Mouse (Mus musculus) embryonic facial prominence, embryonic 13.5 days (tissue): ENCODE data around the gene Myt1. TPM values are rescaled to one million over a fixed set of nuclear protein-coding genes. Genes with fewer than 3 reads are reported as not detected.
A peak's percentile ranks its signal among the peaks of the same experiment; 100 is the strongest.
"Not testable (repeated sequence)": the region's sequence is repeated elsewhere in the genome, so short reads cannot be mapped to it uniquely, and the experiment has no call there.

ENCODE experiments used
- ATAC-seq: fragments of 200-750 bp; cut with Nextera tagmentation; 2 replicates; pipeline ENCODE4 v1.8.0; 2017; ENCODE audit warnings: low read depth; ENCODE audit not compliant: insufficient number of reproducible peaks, insufficient read depth, low FRiP score, low TSS enrichment
- H3K27ac ChIP-seq: fragments of 300-500 bp; sonication (generic); 2 replicates; pipeline ENCODE4 v1.5.1; 2015; ENCODE audit warnings: moderate library complexity, mild to moderate bottlenecking, inconsistent platforms
- H3K27me3 ChIP-seq: fragments of 300-500 bp; sonication (generic); 2 replicates; pipeline ENCODE4 v1.6.1; 2015; ENCODE audit warnings: mild to moderate bottlenecking, inconsistent platforms
- H3K36me3 ChIP-seq: fragments of 300-500 bp; sonication (generic); 2 replicates; pipeline ENCODE4 v1.6.1; 2015; ENCODE audit warnings: mild to moderate bottlenecking, inconsistent platforms
- H3K4me1 ChIP-seq: fragments of 300-500 bp; sonication (generic); 2 replicates; pipeline ENCODE4 v1.6.1; 2015; ENCODE audit warnings: inconsistent platforms
- H3K4me2 ChIP-seq: fragments of 300-500 bp; sonication (generic); 2 replicates; pipeline ENCODE4 v1.6.1; 2015; ENCODE audit warnings: moderate library complexity, mild to moderate bottlenecking, inconsistent platforms
- H3K4me3 ChIP-seq: fragments of 300-500 bp; sonication (generic); 2 replicates; pipeline ENCODE4 v1.5.1; 2015; ENCODE audit warnings: mild to moderate bottlenecking, inconsistent platforms
- H3K9ac ChIP-seq: fragments of 300-500 bp; sonication (generic); 2 replicates; pipeline ENCODE4 v1.6.1; 2015; ENCODE audit warnings: mild to moderate bottlenecking, inconsistent platforms
- H3K9me3 ChIP-seq: fragments of 300-500 bp; sonication (generic); 2 replicates; pipeline ENCODE4 v1.6.1; 2016; ENCODE audit warnings: inconsistent platforms
- WGBS: fragments of 180-500 bp; shearing (Covaris S2); methylation state at CpG from one replicate; pipeline ENCODE4 v1.1.7; 2015; ENCODE audit warnings: mixed read lengths; 5-methylcytosine and 5-hydroxymethylcytosine counted together
- polyA plus RNA-seq: library from polyadenylated mRNA; unstranded; fragments of >200 nt; fragmentation: Nextera tagmentation; extraction: Ambion mirVana; gene quantifications from 2 replicates; pipeline ENCODE4 v1.2.1, GENCODE M21; 2015

Gene Myt1
- polyA plus RNA-seq, 1 experiment from 2014 or later = 0.79 TPM

- WGBS = 24% methylated on average over 1 of the region's 1 CpGs
- H3K9me3 ChIP-seq = no peaks in the 10 kb centered on the region
- H3K27me3 ChIP-seq = no peaks in the 10 kb centered on the region
- no peaks in the 10 kb centered on the region for H3K36me3 ChIP-seq
- no peak overlapping the region for H3K9ac ChIP-seq
- no peak for ATAC-seq
- no peak overlapping the region for H3K4me3 ChIP-seq
- no peak overlapping the region for H3K27ac ChIP-seq
- H3K4me2 ChIP-seq = no peak overlapping the region
- no peaks in the 10 kb centered on the region for H3K4me1 ChIP-seq
Observed at GRCm38 (mm10) chr2:181781421-181781820, 18.3 kb downstream of the Myt1 start.

DNA sequence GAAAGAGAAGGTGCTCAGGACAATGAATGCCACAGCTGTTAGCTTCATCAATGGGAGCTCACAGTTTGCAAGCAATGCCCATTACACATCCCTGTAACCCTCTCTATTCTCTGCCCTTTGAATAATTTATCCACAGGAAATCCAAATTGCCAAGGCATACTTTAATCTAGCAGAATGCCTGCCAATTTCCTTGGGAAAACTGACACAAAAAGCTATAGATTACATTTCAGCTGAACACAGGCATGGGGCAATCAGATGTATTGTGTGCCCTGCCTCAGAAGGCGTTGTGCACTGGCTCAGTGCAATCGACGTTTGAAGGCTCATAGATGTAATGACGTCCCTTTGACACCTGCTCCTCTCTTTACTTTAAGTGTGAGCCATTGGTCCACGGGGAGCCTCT is 24.7 kb downstream of the Myt1 start:
- Histone ChIP-seq H3K27me3 (no peaks in the 10 kb centered on the region), H3K4me2 (no peak overlapping the region), H3K27ac (no peak overlapping the region), H3K4me1 (no peaks in the 10 kb centered on the region), H3K36me3 (no peaks in the 10 kb centered on the region), H3K9me3 (no peaks in the 10 kb centered on the region), H3K4me3 (no peak overlapping the region), H3K9ac (no peak overlapping the region)
- ATAC-seq = no peak
- 73% methylated on average over 5 of the region's 5 CpGs for WGBS

- WGBS = 83% methylated on average over 6 of the region's 6 CpGs
- H3K36me3 ChIP-seq = no peaks in the 10 kb centered on the region
- no peak overlapping the region for H3K4me2 ChIP-seq
- no peaks in the 10 kb centered on the region for H3K4me1 ChIP-seq
- H3K9ac ChIP-seq = no peak overlapping the region
- ATAC-seq = no peak
- H3K27ac ChIP-seq = no peak overlapping the region
- H3K9me3 ChIP-seq = no peaks in the 10 kb centered on the region
- H3K27me3 ChIP-seq = no peaks in the 10 kb centered on the region
- no peak overlapping the region for H3K4me3 ChIP-seq
Observed at GRCm38 (mm10) chr2:181789396-181789795, 26.3 kb downstream of the Myt1 start.

GRCm38 (mm10) chr2:181793186-181793585 is 30.1 kb downstream of the Myt1 start:
- H3K4me3 ChIP-seq, H3K27ac ChIP-seq, H3K9ac ChIP-seq, H3K9me3 ChIP-seq, H3K4me2 ChIP-seq, H3K27me3 ChIP-seq, H3K36me3 ChIP-seq, H3K4me1 ChIP-seq, ATAC-seq: not testable (repeated sequence)
- 81% methylated on average over 8 of the region's 8 CpGs for WGBS

GRCm38 (mm10) chr2:181795641-181796130 is 32.6 kb downstream of the Myt1 start:
- ATAC-seq = no peak
- 26% methylated on average over 3 of the region's 3 CpGs for WGBS
- no peaks in the 10 kb centered on the region for H3K27me3 ChIP-seq
- H3K9me3 ChIP-seq = no peaks in the 10 kb centered on the region
- no peak overlapping the region for H3K27ac ChIP-seq
- H3K9ac ChIP-seq = no peak overlapping the region
- H3K4me3 ChIP-seq = no peak overlapping the region
- no peak overlapping the region for H3K4me2 ChIP-seq
- H3K36me3 ChIP-seq = no peaks in the 10 kb centered on the region
- H3K4me1 ChIP-seq = no peaks in the 10 kb centered on the region

DNA sequence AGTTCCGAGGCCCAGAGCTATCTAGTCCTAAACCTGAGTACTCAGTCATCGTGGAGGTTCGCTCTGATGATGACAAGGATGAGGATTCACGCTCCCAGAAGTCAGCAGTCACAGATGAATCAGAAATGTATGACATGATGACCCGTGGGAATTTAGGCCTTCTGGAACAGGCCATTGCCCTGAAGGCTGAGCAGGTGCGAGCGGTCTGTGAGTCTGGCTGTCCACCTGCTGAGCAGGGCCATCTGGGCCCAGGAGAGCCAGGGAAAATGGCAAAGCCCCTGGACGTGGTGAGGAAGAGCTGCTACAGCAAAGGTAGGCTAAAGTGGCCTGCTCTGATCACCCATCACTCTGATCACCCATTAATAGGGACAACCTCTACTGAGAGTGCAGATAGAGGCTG is 34.5 kb downstream of the Myt1 start:
- Histone ChIP-seq H3K9ac (no peak overlapping the region), H3K27ac (no peak overlapping the region), H3K9me3 (no peaks in the 10 kb centered on the region), H3K4me2 (no peak overlapping the region), H3K4me1 (no peaks in the 10 kb centered on the region), H3K36me3 (no peaks in the 10 kb centered on the region), H3K4me3 (no peak overlapping the region), H3K27me3 (no peaks in the 10 kb centered on the region)
- no peak for ATAC-seq
- WGBS = 79% methylated on average over 8 of the region's 8 CpGs

DNA sequence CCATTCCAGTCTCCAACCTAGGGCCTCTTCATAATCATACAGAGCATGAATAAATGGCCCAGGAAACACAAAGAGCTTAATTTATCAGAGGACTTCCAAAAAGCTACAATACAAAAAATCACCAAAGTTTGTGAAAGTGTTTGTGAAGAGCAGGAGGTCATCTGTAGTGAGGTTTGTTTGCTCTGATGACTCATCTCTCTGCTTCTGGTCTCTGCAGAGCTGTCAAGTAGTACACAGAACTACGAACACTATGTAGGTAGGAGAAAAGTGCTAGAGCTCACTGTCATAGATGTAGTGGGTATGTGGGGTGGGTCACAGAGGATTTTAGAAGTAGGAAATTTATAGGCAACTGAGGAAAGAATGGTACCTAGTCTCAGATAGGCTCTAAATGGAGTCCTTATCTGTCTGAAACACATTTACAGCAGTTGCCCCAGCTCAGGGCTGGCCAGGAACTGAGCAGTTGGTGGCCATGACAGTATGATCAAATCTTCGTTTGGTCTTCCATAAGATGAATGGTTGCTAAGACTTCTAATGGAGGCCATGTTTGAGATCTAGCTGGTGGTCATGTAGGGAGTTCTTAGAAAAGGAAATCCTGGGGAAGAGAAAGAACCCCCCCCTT is 66.0 kb downstream of the Myt1 start:
- H3K9ac ChIP-seq = no peak overlapping the region
- H3K9me3 ChIP-seq = no peaks in the 10 kb centered on the region
- no peak for ATAC-seq
- no peak overlapping the region for H3K4me3 ChIP-seq
- H3K4me2 ChIP-seq = no peak overlapping the region
- H3K36me3 ChIP-seq = no peaks in the 10 kb centered on the region
- no peaks in the 10 kb centered on the region for H3K27me3 ChIP-seq
- 66% methylated on average over 2 of the region's 2 CpGs for WGBS
- no peaks in the 10 kb centered on the region for H3K4me1 ChIP-seq
- H3K27ac ChIP-seq = no peak overlapping the region

DNA sequence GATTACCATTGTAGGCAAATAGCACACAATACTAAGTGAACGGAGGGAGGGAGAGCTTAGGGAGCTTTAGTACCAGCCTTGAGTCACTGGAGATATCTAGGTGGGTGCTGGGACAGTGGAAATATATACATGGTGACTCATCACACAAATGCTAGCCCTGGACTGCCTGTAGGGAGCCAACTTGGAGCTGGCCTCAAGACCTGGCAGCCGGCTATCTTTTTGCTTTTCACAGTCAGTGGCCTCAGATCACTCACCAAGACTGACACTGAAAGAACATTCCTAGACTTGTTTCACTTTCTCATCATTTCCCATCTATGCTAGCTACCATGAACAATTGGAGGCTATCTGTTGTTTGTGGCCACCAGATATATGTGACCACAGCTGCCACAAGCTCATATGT is 69.6 kb downstream of the Myt1 start:
- Histone ChIP-seq H3K9me3 (no peaks in the 10 kb centered on the region), H3K9ac (no peak overlapping the region), H3K4me3 (no peak overlapping the region), H3K4me2 (no peak overlapping the region), H3K27ac (no peak overlapping the region), H3K36me3 (no peaks in the 10 kb centered on the region), H3K4me1 (no peaks in the 10 kb centered on the region), H3K27me3 (no peaks in the 10 kb centered on the region)
- 77% methylated on average over 2 of the region's 2 CpGs for WGBS
- no peak for ATAC-seq

- H3K9me3 ChIP-seq = no peaks in the 10 kb centered on the region
- WGBS = under 1% methylated on average over 35 of the region's 35 CpGs
- H3K4me2 ChIP-seq = peak within 1 kb of the TSS; percentile 77
- peak; percentile 96 for ATAC-seq
- H3K9ac ChIP-seq = peak within 1 kb of the TSS; percentile 86
- H3K4me3 ChIP-seq = peak within 1 kb of the TSS; percentile 70
- peaks cover 10% of the 10 kb centered on the region for H3K4me1 ChIP-seq
- peaks cover 14% of the 10 kb centered on the region for H3K36me3 ChIP-seq
- H3K27ac ChIP-seq = peak within 1 kb of the TSS; percentile 89
- H3K27me3 ChIP-seq = no peaks in the 10 kb centered on the region
Observed at GRCm38 (mm10) chr2:181837372-181838292, 74.5 kb downstream of the Myt1 start, which contains the start of gene Pcmtd2. Gene Pcmtd2 (plus strand): TSS chr2:181837854.

DNA sequence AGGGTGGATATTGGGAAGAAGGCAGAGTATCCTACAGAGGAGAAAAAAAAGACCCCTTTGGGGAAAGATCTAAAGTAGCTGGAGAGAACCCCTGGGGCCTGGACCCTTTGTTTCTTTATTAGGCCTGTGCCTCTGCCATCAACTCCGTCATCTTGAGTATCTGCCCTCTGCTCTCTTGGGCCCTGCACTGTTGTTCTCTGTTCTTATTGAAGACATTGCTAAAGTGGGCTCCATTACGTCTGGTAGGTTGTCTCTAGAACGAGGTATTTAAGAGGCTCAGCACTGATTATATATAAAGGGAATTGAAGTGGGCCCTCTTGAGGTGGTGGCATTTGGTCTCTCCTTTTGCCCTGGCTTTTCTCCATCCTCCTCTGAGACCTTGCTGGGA is 75.2 kb downstream of the Myt1 start:
- no peaks in the 10 kb centered on the region for H3K27me3 ChIP-seq
- H3K4me2 ChIP-seq = peak overlapping the region; percentile 77
- H3K9ac ChIP-seq = peak overlapping the region; percentile 86
- 3% methylated on average over 3 of the region's 3 CpGs for WGBS
- no peak for ATAC-seq
- peaks cover 10% of the 10 kb centered on the region for H3K4me1 ChIP-seq
- peaks cover 15% of the 10 kb centered on the region for H3K36me3 ChIP-seq
- H3K9me3 ChIP-seq = no peaks in the 10 kb centered on the region
- peak overlapping the region; percentile 89 for H3K27ac ChIP-seq
- peak overlapping the region; percentile 70 for H3K4me3 ChIP-seq

DNA sequence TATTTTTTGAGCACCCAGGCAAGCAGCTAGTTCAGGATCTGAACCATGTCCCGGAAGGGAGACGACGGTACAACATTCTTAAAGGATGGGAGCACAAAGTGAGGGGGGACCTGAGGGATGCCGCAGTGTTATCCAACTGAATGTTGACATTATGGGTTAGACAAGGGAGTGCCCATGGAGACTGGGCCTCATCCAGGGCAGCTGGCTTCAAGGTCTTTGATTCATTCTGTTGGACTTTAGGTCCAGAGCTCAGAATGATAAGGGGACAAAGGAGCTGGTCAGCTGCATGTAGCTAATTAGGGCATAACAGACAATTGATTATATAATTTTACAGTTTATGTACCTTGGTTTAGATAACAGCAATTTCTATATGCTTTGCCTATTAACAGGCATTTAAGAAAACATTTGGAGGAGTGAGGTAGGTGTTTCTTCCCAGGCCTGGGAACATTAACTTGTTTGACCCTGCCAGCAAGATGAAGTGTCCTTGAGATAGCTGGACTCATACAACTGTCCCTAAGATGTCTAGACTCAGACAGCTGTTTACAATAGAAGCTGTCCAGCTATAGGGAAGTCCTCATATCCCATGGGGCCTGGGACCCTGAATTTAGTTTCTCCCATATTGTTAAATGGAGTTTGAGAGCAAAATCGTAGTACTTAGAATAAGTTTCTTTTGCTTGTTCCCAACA is 82.7 kb downstream of the Myt1 start:
- Histone ChIP-seq H3K27ac (no peak overlapping the region), H3K4me2 (no peak overlapping the region), H3K27me3 (no peaks in the 10 kb centered on the region), H3K36me3 (peaks cover 56% of the 10 kb centered on the region), H3K4me1 (no peaks in the 10 kb centered on the region), H3K9ac (no peak overlapping the region), H3K4me3 (no peak overlapping the region), H3K9me3 (no peaks in the 10 kb centered on the region)
- ATAC-seq = no peak
- WGBS = 89% methylated on average over 5 of the region's 5 CpGs
